Mouse (Mus musculus): ENCODE data around the gene Ttc30a2.

GRCm38 (mm10) chr2:75938117-75939063 is 39.6 kb downstream of the Ttc30a2 start, which contains the start of gene Ttc30b:
- TF ChIP-seq POLR2A (IDR thresholded peaks at IDR 0.05; ENCODE audit: extremely low read depth, insufficient read depth, low read length) (no peak), CTCF (IDR thresholded peaks at IDR 0.05; ENCODE audit: low read depth, low read length) (no peak)

All from liver, adult 2 months (tissue).